Mouse (Mus musculus) hindlimb bud, embryonic 11.5 days (tissue): ENCODE measurements around the gene Nos1ap.

ENCODE experiments used
- DNase-seq: peaks from one replicate; pipeline ENCODE4 v3.0.0-alpha.2; 2012; ENCODE audit warnings: low read depth, low spot score; ENCODE audit errors: extremely low spot score

Gene Nos1ap

GRCm38 (mm10) chr1:170472861-170473260 lies 116.8 kb downstream of the Nos1ap start:
- DNase-seq: no peak

GRCm38 (mm10) chr1:170466099-170467009 lies 123.3 kb downstream of the Nos1ap start:
- no peak for DNase-seq

- DNase-seq: no peak
Observed at GRCm38 (mm10) chr1:170462140-170462539, 127.5 kb downstream of the Nos1ap start.

- no peak for DNase-seq
Observed at GRCm38 (mm10) chr1:170459896-170460602, 129.6 kb downstream of the Nos1ap start.

- no peak for DNase-seq
Observed at GRCm38 (mm10) chr1:170457673-170458072, 132.0 kb downstream of the Nos1ap start.

GRCm38 (mm10) chr1:170455910-170456700 lies 133.6 kb downstream of the Nos1ap start:
- DNase-seq: no peak

- DNase-seq: no peak
Observed at GRCm38 (mm10) chr1:170455387-170455786, 134.3 kb downstream of the Nos1ap start.

GRCm38 (mm10) chr1:170453455-170453854 lies 136.2 kb downstream of the Nos1ap start:
- no peak for DNase-seq

- no peak for DNase-seq
Observed at GRCm38 (mm10) chr1:170448244-170448643, 141.4 kb downstream of the Nos1ap start.

- no peak for DNase-seq
Observed at GRCm38 (mm10) chr1:170445458-170445857, 144.2 kb downstream of the Nos1ap start.

GRCm38 (mm10) chr1:170440367-170440766 lies 149.3 kb downstream of the Nos1ap start:
- no peak for DNase-seq

GRCm38 (mm10) chr1:170438471-170439151 lies 151.1 kb downstream of the Nos1ap start:
- DNase-seq: peak; percentile 47

- no peak for DNase-seq
Observed at GRCm38 (mm10) chr1:170434146-170434545, 155.5 kb downstream of the Nos1ap start.

- no peak for DNase-seq
Observed at GRCm38 (mm10) chr1:170433661-170434060, 156.0 kb downstream of the Nos1ap start.

- DNase-seq: no peak
Observed at GRCm38 (mm10) chr1:170432288-170432687, 157.4 kb downstream of the Nos1ap start.

GRCm38 (mm10) chr1:170431312-170431711 lies 158.3 kb downstream of the Nos1ap start:
- no peak for DNase-seq

GRCm38 (mm10) chr1:170430660-170431059 lies 159.0 kb downstream of the Nos1ap start:
- DNase-seq: no peak

GRCm38 (mm10) chr1:170429656-170430055 lies 160.0 kb downstream of the Nos1ap start:
- no peak for DNase-seq

GRCm38 (mm10) chr1:170428141-170428540 lies 161.5 kb downstream of the Nos1ap start:
- DNase-seq: no peak

- no peak for DNase-seq
Observed at GRCm38 (mm10) chr1:170424258-170424889, 165.3 kb downstream of the Nos1ap start.
